Mouse (Mus musculus): ENCODE measurements around the gene Tmem30a. TPM values are rescaled to one million over a fixed set of nuclear protein-coding genes. Genes with fewer than 3 reads are reported as not detected.

Tmem30a gene
- polyA plus RNA-seq (2015; fragmentation: Nextera tagmentation; extraction: Ambion mirVana), result 33.1 and 37.9 TPM in 2 replicates

DNA sequence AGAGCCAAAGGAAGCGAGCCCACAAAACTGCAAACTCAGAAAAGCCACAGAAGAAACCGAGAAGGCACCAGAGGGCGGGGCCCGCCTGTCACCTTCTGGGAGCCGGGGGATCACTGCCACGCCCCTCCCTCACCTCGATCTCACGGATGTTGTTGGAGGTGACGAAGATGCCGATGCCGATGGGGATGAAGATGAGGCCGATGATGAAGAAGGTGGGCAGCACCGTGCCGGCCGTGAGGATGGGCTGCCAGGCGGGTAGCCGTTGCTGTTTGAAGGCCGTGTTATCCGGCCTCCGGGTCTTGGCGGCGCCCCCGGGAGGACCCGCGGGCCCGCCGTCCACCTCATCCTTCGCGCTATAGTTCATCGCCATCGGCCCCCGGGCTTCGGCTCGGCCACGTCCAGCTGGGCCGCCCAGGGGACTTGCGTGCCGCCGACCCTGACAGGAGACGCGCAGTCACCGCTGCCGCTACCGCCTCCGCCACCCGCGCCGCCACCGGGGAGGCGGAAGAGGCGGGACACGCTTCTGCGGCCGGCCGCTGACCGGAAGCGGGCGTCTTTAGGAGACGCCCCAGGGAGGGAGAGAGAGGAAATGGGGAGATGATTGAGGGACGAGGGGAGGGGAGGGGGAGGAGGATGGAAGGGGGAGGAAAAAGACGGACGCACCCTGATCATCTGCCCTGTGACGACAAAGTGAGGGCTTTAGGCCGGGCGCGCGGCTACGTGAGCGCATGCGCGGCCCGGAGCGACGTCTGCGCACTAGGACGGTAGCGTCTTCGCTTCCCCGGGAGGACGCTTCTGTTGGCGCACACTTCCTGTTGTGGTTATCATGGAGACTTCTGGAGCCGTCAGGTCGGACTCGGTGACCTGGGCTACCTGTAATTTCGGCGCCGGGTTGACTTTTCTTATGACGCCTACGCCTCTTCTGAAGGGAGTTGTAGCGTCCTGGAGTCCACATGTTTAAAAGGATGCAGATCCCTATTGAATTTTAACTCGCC, at the start of gene Tmem30a:
Tmem30a (minus strand) TSS at position 667 of the 995 bp plus-strand sequence.

DNA sequence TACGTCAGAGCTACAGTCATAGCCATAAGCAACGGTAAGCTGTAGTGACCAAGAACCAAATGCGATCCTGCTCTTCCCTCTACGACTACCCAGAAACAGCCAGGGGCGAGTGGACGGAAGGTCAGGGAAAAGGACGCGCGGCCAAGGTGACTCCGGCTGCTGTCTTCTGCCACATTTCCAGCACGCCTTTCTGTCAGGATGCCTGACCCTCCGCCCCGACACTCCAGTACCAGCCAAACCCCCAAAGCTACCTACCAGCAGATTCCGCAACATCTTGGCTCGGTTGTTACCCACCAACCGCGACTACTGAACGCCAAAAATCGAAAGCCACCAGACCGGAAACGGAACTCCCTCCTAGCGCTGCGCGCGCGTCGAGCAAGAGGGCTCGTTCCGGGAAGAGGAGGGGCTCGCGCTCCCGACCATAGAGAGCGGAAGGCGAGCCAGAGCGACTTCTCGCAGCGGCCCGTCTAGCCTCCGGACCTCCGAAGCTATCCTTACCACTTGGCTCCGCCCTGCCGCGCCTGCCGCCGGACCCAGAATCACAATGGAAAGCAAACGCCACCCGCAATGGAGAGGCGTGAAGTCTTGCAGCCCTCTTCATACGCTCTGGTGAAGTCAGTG, 33.8 kb downstream of the Tmem30a start, which contains the start of gene Cox7a2:
Cox7a2 (minus strand) TSS at position 494 of the 621 bp plus-strand sequence.

Other genes starting within 250 kb of the Tmem30a start
- gene Col12a1, start 74.7 kb downstream of the Tmem30a start, polyA plus RNA-seq (2015; fragmentation: Nextera tagmentation; extraction: Ambion mirVana), result 12.8 and 13.1 TPM in 2 replicates
- 523 and 588 TPM in 2 replicates for gene Cox7a2, start 33.6 kb downstream of the Tmem30a start, polyA plus RNA-seq (2015; fragmentation: Nextera tagmentation; extraction: Ambion mirVana)
- gene Filip1, start 219.3 kb upstream of the Tmem30a start, polyA plus RNA-seq (2015; fragmentation: Nextera tagmentation; extraction: Ambion mirVana), result 2.2 and 2.5 TPM in 2 replicates

Measured in spleen, postnatal 0 days (tissue).